Mouse (Mus musculus): Measurements from ENCODE around the gene Wdr93. TPM values are rescaled to one million over a fixed set of nuclear protein-coding genes. Genes with fewer than 3 reads are reported as not detected.

Wdr93 gene
- 0.26 and 0.35 TPM in 2 replicates for polyA plus RNA-seq (2015; fragmentation: Nextera tagmentation; extraction: Ambion mirVana)

- Histone ChIP-seq H3K9me3 (no peaks in the 10 kb centered on the region), H3K9ac (peak within 1 kb of the TSS; percentile 58), H3K27ac (no peak within 1 kb of the TSS), H3K4me3 (replicated peaks) (peak within 1 kb of the TSS; percentile 83), H3K4me1 (peaks cover 4% of the 10 kb centered on the region; the same call in 1 of the 2 replicates), H3K27me3 (replicated peaks) (no peaks in the 10 kb centered on the region), H3K36me3 (no peaks in the 10 kb centered on the region), H3K4me2 (peak within 1 kb of the TSS; percentile 95)
- 3% methylated on average over 46 of the region's 46 CpGs for WGBS
- ATAC-seq (ENCODE audit: insufficient read depth, low FRiP score, low read depth), result peak; percentile 82; the same call in 1 of the 2 replicates
Observed at GRCm38 (mm10) chr7:79742659-79743536, at the start of gene Wdr93, which contains the start of gene Pex11a. TSS of gene Wdr93 (plus strand) at chr7:79743163. TSS of gene Pex11a (minus strand) at chr7:79743131.

GRCm38 (mm10) chr7:79696495-79696894 is 46.5 kb upstream of the Wdr93 start:
- no peaks in the 10 kb centered on the region for H3K4me1 ChIP-seq
- H3K27ac ChIP-seq, result no peak overlapping the region
- no peak for ATAC-seq (ENCODE audit: insufficient read depth, low FRiP score, low read depth)
- no peaks in the 10 kb centered on the region for H3K27me3 ChIP-seq (replicated peaks)
- H3K9ac ChIP-seq, result no peak overlapping the region
- H3K9me3 ChIP-seq, result no peaks in the 10 kb centered on the region
- WGBS, result 82% methylated on average over 8 of the region's 8 CpGs
- H3K36me3 ChIP-seq, result peaks cover 56% of the 10 kb centered on the region
- no peak overlapping the region for H3K4me2 ChIP-seq
- no peak overlapping the region for H3K4me3 ChIP-seq (replicated peaks)

GRCm38 (mm10) chr7:79702755-79703154 is 40.2 kb upstream of the Wdr93 start:
- H3K4me2 ChIP-seq, result no peak overlapping the region
- 81% methylated on average over 16 of the region's 16 CpGs for WGBS
- H3K36me3 ChIP-seq, result peaks cover 19% of the 10 kb centered on the region
- no peak overlapping the region for H3K4me3 ChIP-seq (replicated peaks)
- H3K27me3 ChIP-seq (replicated peaks), result no peaks in the 10 kb centered on the region
- no peak for ATAC-seq (ENCODE audit: insufficient read depth, low FRiP score, low read depth)
- H3K4me1 ChIP-seq, result no peaks in the 10 kb centered on the region
- H3K27ac ChIP-seq, result no peak overlapping the region
- H3K9me3 ChIP-seq, result no peaks in the 10 kb centered on the region
- no peak overlapping the region for H3K9ac ChIP-seq

GRCm38 (mm10) chr7:79705210-79705609 is 37.8 kb upstream of the Wdr93 start:
- Histone ChIP-seq H3K4me2 (no peak overlapping the region), H3K27ac (no peak overlapping the region), H3K4me3 (replicated peaks) (no peak overlapping the region), H3K36me3 (peaks cover 7% of the 10 kb centered on the region; the same call in 1 of the 2 replicates), H3K9me3 (no peaks in the 10 kb centered on the region), H3K9ac (no peak overlapping the region), H3K27me3 (replicated peaks) (0 out of 2 replicates have a peak, but pooled peaks cover 7% of the 10 kb centered on the region), H3K4me1 (0 out of 2 replicates have a peak, but pooled peaks cover 2% of the 10 kb centered on the region)
- WGBS, result 79% methylated on average over 5 of the region's 5 CpGs
- no peak for ATAC-seq (ENCODE audit: insufficient read depth, low FRiP score, low read depth)

DNA sequence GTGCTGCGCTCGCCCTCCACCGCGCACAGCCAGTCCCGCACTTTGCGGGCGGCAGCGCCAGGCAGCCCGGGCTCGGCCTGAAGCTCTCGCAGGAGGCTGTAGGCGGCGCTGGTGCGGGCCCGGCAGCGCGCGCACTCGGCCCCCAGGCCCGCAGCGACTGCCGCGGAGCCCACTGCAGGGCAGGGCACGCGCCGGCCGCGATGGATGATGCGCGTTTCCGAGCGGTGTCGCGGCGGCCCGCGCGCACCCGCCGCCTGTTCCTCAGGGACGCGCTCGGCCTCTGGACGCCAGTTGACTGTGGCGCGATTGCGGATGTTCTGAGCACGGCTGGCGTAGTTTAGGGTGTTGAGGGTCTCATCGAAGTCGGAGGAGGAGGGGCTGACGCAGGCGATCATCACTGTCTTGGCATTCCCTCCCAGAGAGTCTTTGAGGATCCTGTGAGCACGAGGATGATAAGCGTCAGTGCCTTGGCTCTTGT is 32.8 kb upstream of the Wdr93 start:
- H3K9me3 ChIP-seq, result no peaks in the 10 kb centered on the region
- H3K27ac ChIP-seq, result no peak overlapping the region
- peak; percentile 53; the same call in 1 of the 2 replicates for ATAC-seq (ENCODE audit: insufficient read depth, low FRiP score, low read depth)
- no peaks in the 10 kb centered on the region for H3K36me3 ChIP-seq
- peaks cover 7% of the 10 kb centered on the region for H3K27me3 ChIP-seq (replicated peaks)
- peak overlapping the region; percentile 79 for H3K4me2 ChIP-seq
- WGBS, result 3% methylated on average over 55 of the region's 55 CpGs
- H3K4me1 ChIP-seq, result peaks cover 9% of the 10 kb centered on the region; the same call in 1 of the 2 replicates
- no peak overlapping the region; the same call in 1 of the 2 replicates for H3K9ac ChIP-seq
- H3K4me3 ChIP-seq (replicated peaks), result peak overlapping the region; percentile 38

- H3K27ac ChIP-seq, result no peak overlapping the region
- H3K27me3 ChIP-seq (replicated peaks), result peaks cover 7% of the 10 kb centered on the region
- peak overlapping the region; percentile 79; the same call in 1 of the 2 replicates for H3K4me2 ChIP-seq
- no peak for ATAC-seq (ENCODE audit: insufficient read depth, low FRiP score, low read depth)
- peaks cover 9% of the 10 kb centered on the region; the same call in 1 of the 2 replicates for H3K4me1 ChIP-seq
- no peaks in the 10 kb centered on the region for H3K36me3 ChIP-seq
- WGBS, result 58% methylated on average over 17 of the region's 17 CpGs
- no peaks in the 10 kb centered on the region for H3K9me3 ChIP-seq
- no peak overlapping the region for H3K4me3 ChIP-seq (replicated peaks)
- no peak overlapping the region for H3K9ac ChIP-seq
Observed at GRCm38 (mm10) chr7:79710831-79711230, 32.1 kb upstream of the Wdr93 start.

GRCm38 (mm10) chr7:79715187-79715981 is 27.6 kb upstream of the Wdr93 start, which contains the start of gene Kif7:
TSS of gene Kif7 (minus strand) at chr7:79715720.
- WGBS, result under 1% methylated on average over 52 of the region's 55 CpGs
- peak within 1 kb of the TSS; percentile 27; the same call in 1 of the 2 replicates for H3K27ac ChIP-seq
- peak; percentile 94 for ATAC-seq (ENCODE audit: insufficient read depth, low FRiP score, low read depth)

GRCm38 (mm10) chr7:79721386-79721977 is 21.5 kb upstream of the Wdr93 start:
- Histone ChIP-seq H3K27me3 (replicated peaks) (peaks cover 7% of the 10 kb centered on the region; the same call in 1 of the 2 replicates), H3K27ac (no peak overlapping the region)
- under 1% methylated on average over 48 of the region's 48 CpGs for WGBS

More at GRCm38 (mm10) chr7:79715187-79715981, 27.6 kb upstream of the Wdr93 start, which contains the start of gene Kif7:
- Histone ChIP-seq H3K4me1 (peaks cover 7% of the 10 kb centered on the region; the same call in 1 of the 2 replicates), H3K9ac (peak within 1 kb of the TSS; percentile 69), H3K27me3 (replicated peaks) (no peaks in the 10 kb centered on the region; the same call in none of the 2 replicates), H3K9me3 (no peaks in the 10 kb centered on the region), H3K36me3 (no peaks in the 10 kb centered on the region), H3K4me3 (replicated peaks) (peak within 1 kb of the TSS; percentile 74), H3K4me2 (peak within 1 kb of the TSS; percentile 90)

GRCm38 (mm10) chr7:79727091-79727490 is 15.9 kb upstream of the Wdr93 start:
- no peak overlapping the region for H3K4me3 ChIP-seq (replicated peaks)
- WGBS, result 6% methylated on average over 2 of the region's 2 CpGs
- H3K4me2 ChIP-seq, result no peak overlapping the region
- H3K9ac ChIP-seq, result no peak overlapping the region
- H3K4me1 ChIP-seq, result no peaks in the 10 kb centered on the region
- H3K9me3 ChIP-seq, result no peaks in the 10 kb centered on the region
- ATAC-seq (ENCODE audit: insufficient read depth, low FRiP score, low read depth), result no peak
- peaks cover 10% of the 10 kb centered on the region; the same call in 1 of the 2 replicates for H3K27me3 ChIP-seq (replicated peaks)
- no peak overlapping the region for H3K27ac ChIP-seq
- H3K36me3 ChIP-seq, result no peaks in the 10 kb centered on the region

More at GRCm38 (mm10) chr7:79721386-79721977, 21.5 kb upstream of the Wdr93 start:
- Histone ChIP-seq H3K9me3 (no peaks in the 10 kb centered on the region), H3K4me1 (no peaks in the 10 kb centered on the region), H3K36me3 (no peaks in the 10 kb centered on the region), H3K9ac (peak overlapping the region; percentile 8; the same call in 1 of the 2 replicates), H3K4me2 (peak overlapping the region; percentile 67), H3K4me3 (replicated peaks) (peak overlapping the region; percentile 47)
- peak; percentile 61 for ATAC-seq (ENCODE audit: insufficient read depth, low FRiP score, low read depth)

DNA sequence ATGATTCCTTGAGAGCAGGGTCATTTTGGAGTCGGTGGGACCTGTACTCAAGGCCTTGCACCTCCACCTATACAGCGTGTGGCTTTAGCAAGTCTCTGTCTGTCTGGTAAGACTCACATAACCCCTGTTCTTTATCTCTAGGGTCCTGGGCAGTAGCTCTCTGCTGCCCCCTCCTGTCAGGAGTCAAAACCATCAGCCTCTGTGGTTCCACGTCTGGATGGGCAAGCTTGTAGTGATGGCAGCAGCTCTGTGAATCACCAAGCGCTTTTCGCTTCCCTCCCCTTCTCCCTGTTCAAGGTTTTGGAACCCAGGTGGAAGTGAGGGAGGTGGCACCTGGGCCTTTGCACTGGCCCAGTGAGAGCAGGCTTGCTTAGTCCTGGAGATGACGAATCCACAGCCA is 14.7 kb upstream of the Wdr93 start:
- no peaks in the 10 kb centered on the region for H3K9me3 ChIP-seq
- no peaks in the 10 kb centered on the region for H3K4me1 ChIP-seq
- H3K27me3 ChIP-seq (replicated peaks), result 0 out of 2 replicates have a peak, but pooled peaks cover 4% of the 10 kb centered on the region
- no peak overlapping the region for H3K4me3 ChIP-seq (replicated peaks)
- no peak overlapping the region for H3K27ac ChIP-seq
- H3K4me2 ChIP-seq, result no peak overlapping the region
- H3K9ac ChIP-seq, result no peak overlapping the region
- 26% methylated on average over 6 of the region's 6 CpGs for whole genome bisulfite sequencing
- no peaks in the 10 kb centered on the region for H3K36me3 ChIP-seq
- ATAC-seq (ENCODE audit: insufficient read depth, low FRiP score, low read depth), result no peak

DNA sequence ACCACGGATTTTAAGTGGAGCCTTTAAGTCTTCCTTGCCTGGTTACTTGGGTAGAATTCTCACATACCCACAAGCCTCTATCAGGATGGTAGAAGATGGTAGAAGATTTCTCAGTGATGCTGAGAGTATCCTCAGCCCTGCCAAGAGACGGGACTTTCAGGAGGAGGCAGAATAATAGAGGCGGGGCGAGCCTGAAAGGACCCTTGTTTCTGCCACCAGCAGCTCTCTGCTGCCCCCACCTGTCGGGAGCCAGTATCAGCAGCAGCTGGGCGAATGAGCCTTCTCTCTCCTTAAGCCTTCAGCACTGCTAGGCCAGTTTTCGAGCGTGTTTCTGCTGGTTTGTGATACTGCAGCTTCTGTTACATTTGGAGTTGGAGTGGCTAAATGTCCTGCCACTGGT is 13.8 kb upstream of the Wdr93 start:
- Histone ChIP-seq H3K9ac (no peak overlapping the region), H3K4me2 (no peak overlapping the region), H3K4me3 (replicated peaks) (no peak overlapping the region), H3K27ac (no peak overlapping the region), H3K36me3 (no peaks in the 10 kb centered on the region), H3K9me3 (no peaks in the 10 kb centered on the region), H3K4me1 (no peaks in the 10 kb centered on the region), H3K27me3 (replicated peaks) (0 out of 2 replicates have a peak, but pooled peaks cover 4% of the 10 kb centered on the region)
- no peak for ATAC-seq (ENCODE audit: insufficient read depth, low FRiP score, low read depth)
- 3% methylated on average over 8 of the region's 8 CpGs for WGBS
